Mouse (Mus musculus): ENCODE results near the gene Crcp.

DNA sequence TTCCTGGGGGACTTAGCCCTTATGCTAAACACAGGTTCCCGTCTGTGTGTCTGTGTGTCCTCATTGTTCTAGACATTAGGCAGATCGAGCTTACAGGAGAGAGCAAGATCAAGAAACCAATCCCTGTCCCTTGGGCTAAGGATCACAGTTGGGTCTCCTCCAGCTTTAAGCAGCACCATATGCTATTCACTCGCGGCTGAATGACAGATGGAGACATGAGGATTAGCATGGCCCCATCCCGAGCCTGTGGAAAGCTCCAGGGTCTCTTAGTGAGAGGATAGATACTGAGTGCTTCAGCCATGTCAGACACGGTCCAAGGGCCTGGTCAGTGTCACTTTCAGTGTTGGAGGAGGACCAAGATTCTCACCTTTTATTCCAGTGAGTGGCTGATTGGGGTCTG, 21.3 kb downstream of the Crcp start:
- TF ChIP-seq JUN (IDR thresholded peaks at IDR 0.05; ENCODE audit: insufficient read depth, low read depth, low read length) = no peak
- no peak for TF ChIP-seq POLR2A (IDR thresholded peaks at IDR 0.05; ENCODE audit: low read depth, low read length)

Measured in CH12.LX (cell line).